Mouse (Mus musculus) spleen, postnatal 10 days (tissue): ENCODE results near the gene Macf1.

ENCODE experiments used
- DNase-seq, 2 experiments: peaks; one replicate each; pipeline ENCODE4 v3.0.0; 2021 to 2022; ENCODE audit warnings: low spot score in 2 of 2

Gene Macf1

GRCm38 (mm10) chr4:123684260-123684659 is at the start of gene Macf1:
Gene Macf1, minus strand, starts transcription at chr4:123684360.
- no peak for DNase-seq

- no peak for DNase-seq
Observed at GRCm38 (mm10) chr4:123733532-123733931, 49.4 kb upstream of the Macf1 start.

DNA sequence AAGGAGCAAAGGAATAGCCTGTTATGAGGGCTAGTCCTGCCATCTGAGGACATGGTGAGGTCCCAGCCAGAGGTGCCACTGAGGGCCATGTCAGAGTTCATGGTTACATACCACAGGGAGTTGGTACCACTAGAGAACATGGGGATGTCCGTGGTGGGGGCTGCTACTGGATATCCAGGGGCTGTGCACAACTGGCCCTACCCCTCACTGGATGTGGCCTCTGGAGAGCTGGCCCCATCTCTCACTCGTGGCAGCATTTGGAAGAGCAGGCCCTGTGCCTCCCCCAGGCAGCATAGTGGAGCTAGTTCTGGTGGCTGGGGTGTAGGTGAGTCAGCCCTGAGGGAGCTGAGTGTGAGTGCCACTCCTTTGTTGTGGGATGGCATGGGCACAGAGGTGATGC is 48.8 kb upstream of the Macf1 start:
- no peak for DNase-seq

DNA sequence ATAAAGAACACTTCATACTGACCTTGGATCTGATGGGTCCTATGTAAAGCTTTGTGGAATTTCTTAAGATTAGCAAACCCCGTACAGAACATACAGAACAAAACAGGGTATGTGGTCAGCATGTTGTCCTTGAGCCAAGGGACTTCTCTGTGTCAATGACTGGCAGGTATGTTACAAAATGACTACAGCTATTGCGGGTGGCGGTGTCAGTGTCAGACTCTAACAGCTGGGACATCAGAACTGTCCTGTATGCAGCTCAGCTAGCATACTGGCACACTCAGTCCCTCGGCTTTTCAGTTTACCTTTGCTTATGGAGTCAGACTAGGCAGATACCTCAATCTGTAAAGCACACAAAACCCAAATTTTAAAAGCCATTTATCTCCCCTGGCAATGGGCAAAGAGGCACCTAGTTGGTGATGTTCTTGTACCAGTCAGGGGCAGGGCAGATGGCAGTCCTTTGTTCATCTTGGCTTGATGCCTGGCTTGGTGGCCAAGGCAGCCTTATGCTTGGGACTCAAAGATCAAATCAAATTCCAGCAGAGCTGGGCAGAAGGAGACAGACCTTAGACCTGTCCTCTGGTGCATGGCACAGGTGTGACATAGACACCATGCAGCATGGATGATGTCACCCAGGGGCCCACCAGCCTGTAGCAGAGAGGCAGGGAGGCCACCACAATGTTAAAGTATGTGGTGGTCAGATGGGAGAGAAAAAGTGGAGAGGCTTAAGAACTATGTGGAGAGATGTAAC is 48.2 kb upstream of the Macf1 start:
- no peak for DNase-seq

- no peak for DNase-seq
Observed at GRCm38 (mm10) chr4:123721761-123722160, 37.6 kb upstream of the Macf1 start.

DNA sequence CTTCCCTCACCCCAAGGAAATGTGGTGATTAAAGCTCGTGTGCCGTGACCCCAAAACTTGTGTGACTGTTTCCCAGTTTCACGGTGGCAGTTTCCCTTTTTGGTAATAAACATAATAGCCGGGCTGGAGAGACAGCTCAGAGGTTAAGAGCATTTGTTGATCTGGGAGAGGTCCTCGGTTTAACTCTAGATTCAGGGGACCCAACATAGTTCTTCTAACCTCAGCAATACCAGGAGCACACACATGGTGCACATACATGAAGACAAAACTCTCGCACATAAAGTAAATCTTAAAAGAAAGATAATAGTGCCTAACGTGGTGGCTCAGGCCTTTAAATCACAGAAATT is 34.2 kb upstream of the Macf1 start:
- no peak for DNase-seq

- DNase-seq = peak; percentile 97 to 99
Observed at GRCm38 (mm10) chr4:123717574-123718433, 33.6 kb upstream of the Macf1 start, which contains the start of gene Ndufs5. Gene Ndufs5, minus strand, starts transcription at chr4:123718202.

GRCm38 (mm10) chr4:123712431-123712830 is 28.3 kb upstream of the Macf1 start:
- no peak for DNase-seq

DNA sequence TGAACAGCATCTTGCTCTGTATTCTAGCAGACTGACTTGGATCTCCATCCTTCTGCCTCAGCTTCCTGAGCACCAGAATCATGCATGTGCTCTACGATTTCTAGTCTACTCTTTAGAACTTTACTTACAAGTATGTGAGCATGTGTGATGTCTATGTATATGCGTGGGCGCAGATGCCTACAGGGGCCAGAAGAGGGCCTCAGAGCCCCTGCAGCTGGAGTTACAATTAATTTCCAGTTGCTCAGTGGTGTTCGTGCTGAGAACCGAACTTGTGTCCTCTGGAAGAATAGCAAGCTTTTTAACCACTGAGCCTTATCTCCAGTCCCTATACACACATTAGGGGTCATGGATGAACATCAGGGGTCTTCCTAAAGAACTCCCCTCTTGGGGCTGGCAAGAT is 23.2 kb upstream of the Macf1 start:
- DNase-seq = no peak

DNA sequence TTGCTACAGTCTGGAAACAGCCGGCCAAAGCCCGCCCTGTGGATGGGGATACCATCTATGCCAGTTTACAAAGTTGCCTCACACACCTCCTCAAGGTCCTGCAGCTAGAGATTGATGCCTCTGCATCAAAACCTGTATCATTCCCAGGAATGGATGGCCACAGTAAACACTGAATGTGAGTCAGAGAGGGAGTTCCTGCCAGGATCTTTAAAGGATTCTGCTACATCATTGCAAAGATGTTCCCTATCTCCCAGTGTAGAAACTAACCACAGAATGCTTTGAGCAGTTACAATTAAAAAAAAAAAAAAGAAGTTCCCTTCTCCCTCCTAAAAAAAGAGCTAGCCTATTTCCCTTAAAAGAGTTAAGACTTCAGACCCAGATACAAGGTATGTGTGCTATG is 21.2 kb upstream of the Macf1 start:
- no peak for DNase-seq

DNA sequence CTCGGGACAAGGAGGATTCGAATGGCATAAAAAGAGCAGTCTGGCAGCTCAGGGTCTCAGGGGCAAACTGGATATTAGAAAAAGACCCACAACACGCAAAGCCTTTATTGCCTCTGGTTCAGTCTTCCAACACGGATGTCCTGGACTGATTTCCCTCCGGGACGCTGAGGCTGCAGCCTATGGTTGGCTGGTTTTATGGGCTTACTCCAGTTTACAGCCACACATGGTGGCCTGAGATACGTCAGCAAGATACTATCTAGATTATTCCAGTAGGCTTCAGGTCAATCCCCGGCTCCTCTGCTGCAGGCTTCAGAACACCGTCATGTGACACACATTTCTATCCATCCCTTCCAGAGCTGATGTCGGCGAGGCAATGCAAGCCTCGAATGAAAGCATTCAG is 9.2 kb upstream of the Macf1 start:
- DNase-seq = no peak

- DNase-seq = no peak
Observed at GRCm38 (mm10) chr4:123692071-123692470, 7.9 kb upstream of the Macf1 start.

DNA sequence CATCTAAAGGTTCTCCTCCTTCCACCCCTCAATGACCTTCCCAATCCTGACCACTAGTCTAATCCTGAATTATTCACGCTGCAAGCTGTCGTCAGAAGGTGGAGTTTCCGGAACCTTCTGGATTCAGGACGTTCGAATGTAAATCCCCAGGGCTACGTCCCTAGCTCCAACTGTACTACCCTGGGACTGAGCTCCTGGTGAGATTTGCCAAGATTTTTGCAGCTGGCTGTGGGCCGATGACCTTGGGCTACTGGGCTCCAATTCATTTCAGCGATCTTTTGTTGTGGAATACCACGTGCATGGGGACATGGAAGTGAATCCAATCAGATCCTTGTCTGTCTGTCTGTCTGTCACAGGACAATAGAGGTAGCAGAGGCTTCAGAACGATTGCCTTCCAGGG is 6.2 kb upstream of the Macf1 start:
- DNase-seq = no peak

DNA sequence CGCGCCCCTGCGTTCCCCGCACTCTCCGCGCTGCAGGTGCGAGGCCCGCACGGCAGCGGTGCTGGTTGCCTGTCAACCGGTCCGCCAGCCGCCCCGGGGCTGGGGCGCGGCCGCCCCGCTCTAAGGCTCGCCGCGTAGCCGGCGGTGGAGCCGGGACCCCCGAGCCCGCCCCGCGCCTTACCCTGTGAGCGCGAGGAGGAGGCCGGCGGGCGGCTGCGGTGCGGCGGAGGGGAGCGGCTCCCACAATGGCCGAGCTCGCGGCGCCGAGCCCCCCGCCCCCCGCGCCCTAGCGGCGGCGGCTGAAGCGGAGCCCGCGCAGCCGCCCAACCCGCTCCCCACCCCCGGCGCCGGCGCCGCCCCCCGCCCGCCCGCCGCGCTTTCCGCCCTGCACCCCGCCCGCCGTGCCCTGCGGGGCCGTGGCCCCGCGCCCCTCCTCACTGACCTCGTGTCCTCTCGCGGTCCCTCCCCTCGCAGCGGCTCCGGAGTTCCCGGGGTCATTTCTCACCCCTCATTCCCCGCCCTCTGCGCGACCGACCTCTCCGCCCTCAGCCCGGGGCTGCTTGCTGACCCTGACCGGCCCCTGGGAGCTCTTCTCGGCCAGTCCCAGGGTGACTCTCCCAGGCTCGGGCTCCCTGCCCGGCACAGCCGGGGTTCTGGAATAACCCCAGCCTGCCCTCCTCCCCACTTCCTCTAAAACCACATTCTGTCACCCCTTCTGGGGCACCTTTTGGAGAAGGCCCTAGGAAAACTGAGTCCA is 3.0 kb upstream of the Macf1 start:
- peak in 1 of 2 experiments; percentile 24 for DNase-seq

GRCm38 (mm10) chr4:123686368-123687024 is 2.3 kb upstream of the Macf1 start:
- no peak for DNase-seq

GRCm38 (mm10) chr4:123685506-123686242 is 1.5 kb upstream of the Macf1 start:
- DNase-seq = no peak

DNA sequence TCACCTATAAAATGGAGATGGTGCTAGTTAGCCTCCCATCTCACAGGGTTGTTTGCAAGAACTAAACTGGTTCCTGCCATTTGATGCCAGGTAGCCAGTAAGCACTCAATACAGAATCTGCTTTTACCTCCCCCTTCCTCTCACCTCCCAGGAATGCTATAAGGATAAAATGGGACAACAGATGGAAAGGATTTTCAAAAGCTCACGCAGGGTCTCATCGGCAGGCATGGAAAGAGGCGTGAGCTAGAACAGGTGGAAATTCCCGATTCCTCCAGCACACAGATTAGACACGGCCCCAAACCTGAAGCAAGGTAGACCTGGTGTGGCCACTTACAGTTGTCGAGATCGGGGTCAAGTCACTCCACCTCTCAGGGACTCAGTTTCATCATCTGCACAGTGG is 886 bp upstream of the Macf1 start:
- no peak for DNase-seq

GRCm38 (mm10) chr4:123682291-123682690 is 1.9 kb downstream of the Macf1 start:
- no peak for DNase-seq

GRCm38 (mm10) chr4:123680962-123681361 is 3.2 kb downstream of the Macf1 start:
- no peak for DNase-seq

- DNase-seq = no peak
Observed at GRCm38 (mm10) chr4:123677060-123677804, 6.9 kb downstream of the Macf1 start.
